Mouse (Mus musculus) intestine, postnatal 0 days (tissue): ENCODE measurements around the gene Igf1r. TPM values are rescaled to one million over a fixed set of nuclear protein-coding genes. Genes with fewer than 3 reads are reported as not detected.

Experiments used
- ATAC-seq: fragments of 200-750 bp; cut with Nextera tagmentation; 2 replicates; pipeline ENCODE4 v1.8.0; 2017; ENCODE audit warnings: mild to moderate bottlenecking, moderate TSS enrichment, moderate library complexity
- H3K27ac ChIP-seq: fragments of 300-500 bp; sonication (generic); 2 replicates; pipeline ENCODE4 v1.5.1; 2014; ENCODE audit warnings: mild to moderate bottlenecking, low read depth, low read length, moderate library complexity
- H3K27me3 ChIP-seq: fragments of 300-500 bp; sonication (generic); replicated peaks from 2 replicates; pipeline ENCODE4 v1.6.1; 2014; ENCODE audit warnings: low read length, mixed read lengths; ENCODE audit not compliant: control insufficient read depth, insufficient read depth
- H3K36me3 ChIP-seq: fragments of 300-500 bp; sonication (generic); 2 replicates; pipeline ENCODE4 v1.6.1; 2014; ENCODE audit warnings: mild to moderate bottlenecking, moderate library complexity; ENCODE audit not compliant: control insufficient read depth, insufficient read depth
- H3K4me1 ChIP-seq: fragments of 300-500 bp; sonication (generic); replicated peaks from 2 replicates; pipeline ENCODE4 v1.6.1; 2014; ENCODE audit warnings: antibody characterized with exemption, low read length, mixed read lengths; ENCODE audit not compliant: control insufficient read depth, insufficient read depth
- H3K4me2 ChIP-seq: fragments of 300-500 bp; sonication (generic); replicated peaks from 2 replicates; pipeline ENCODE4 v1.6.1; 2014; ENCODE audit warnings: low read depth, mild to moderate bottlenecking, moderate library complexity
- H3K4me3 ChIP-seq: fragments of 300-500 bp; sonication (generic); 2 replicates; pipeline ENCODE4 v1.5.1; 2014; ENCODE audit warnings: low read depth, low read length
- H3K9ac ChIP-seq: fragments of 300-500 bp; sonication (generic); 2 replicates; pipeline ENCODE4 v1.6.1; 2014; ENCODE audit warnings: mild to moderate bottlenecking, low read depth, low read length
- H3K9me3 ChIP-seq: fragments of 300-500 bp; sonication (generic); 2 replicates; pipeline ENCODE4 v1.6.1; 2016; ENCODE audit warnings: mixed run types; ENCODE audit not compliant: control insufficient read depth
- CTCF ChIP-seq: sonication (generic); IDR thresholded peaks from 2 replicates; pipeline ENCODE4 v1.5.1; 2016; ENCODE audit warnings: low read depth, mild to moderate bottlenecking, control low read depth, antibody characterized with exemption, moderate library complexity
- WGBS: fragments of 180-500 bp; shearing (Covaris S2); extraction: QIAGEN DNeasy Blood & Tissue Kit; methylation state at CpG from one replicate; pipeline ENCODE4 v1.1.7; 2014; 5-methylcytosine and 5-hydroxymethylcytosine counted together
- polyA plus RNA-seq: library from polyadenylated mRNA; unstranded; fragments of >200 nt; fragmentation: Nextera tagmentation; extraction: Ambion mirVana; gene quantifications from 2 replicates; pipeline ENCODE4 v1.2.1, GENCODE M21; 2015

The Igf1r gene
- polyA plus RNA-seq, 1 experiment from 2014 or later = 5.3 TPM

DNA sequence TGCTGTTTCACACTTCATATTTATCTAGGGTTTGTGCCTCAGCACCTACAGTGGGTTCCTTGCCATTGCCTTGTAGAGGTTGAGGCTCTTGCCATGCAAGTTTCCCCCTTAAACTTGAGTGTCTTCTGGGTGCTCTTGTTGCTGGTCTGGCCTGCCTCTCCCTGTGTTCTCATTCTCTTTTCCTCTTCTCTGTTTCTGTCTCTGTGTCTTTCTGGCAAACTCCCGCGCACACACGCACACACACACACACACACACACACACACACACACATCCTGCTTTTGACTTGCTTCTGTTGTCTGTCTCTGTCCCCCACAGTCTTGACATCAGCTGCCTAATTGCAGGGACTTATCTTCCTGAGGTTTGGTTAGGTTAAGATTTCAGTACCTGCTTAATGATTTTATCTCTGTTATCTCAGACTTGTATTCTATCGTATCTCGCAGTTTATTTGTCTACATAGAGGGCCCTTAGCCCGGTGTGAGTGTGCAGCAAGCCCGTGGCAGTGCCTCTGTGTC lies 41.8 kb downstream of the Igf1r start:
- Histone ChIP-seq H3K4me1 (0 out of 2 replicates have a peak, but pooled peaks cover 2% of the 10 kb centered on the region), H3K9ac (no peak overlapping the region), H3K27ac (no peak overlapping the region), H3K4me2 (no peak overlapping the region), H3K4me3 (no peak overlapping the region), H3K36me3 (no peaks in the 10 kb centered on the region), H3K9me3 (no peaks in the 10 kb centered on the region), H3K27me3 (no peaks in the 10 kb centered on the region)
- no peak for ATAC-seq
- 46% methylated on average over 7 of the region's 7 CpGs for WGBS
- TF ChIP-seq CTCF = no peak

DNA sequence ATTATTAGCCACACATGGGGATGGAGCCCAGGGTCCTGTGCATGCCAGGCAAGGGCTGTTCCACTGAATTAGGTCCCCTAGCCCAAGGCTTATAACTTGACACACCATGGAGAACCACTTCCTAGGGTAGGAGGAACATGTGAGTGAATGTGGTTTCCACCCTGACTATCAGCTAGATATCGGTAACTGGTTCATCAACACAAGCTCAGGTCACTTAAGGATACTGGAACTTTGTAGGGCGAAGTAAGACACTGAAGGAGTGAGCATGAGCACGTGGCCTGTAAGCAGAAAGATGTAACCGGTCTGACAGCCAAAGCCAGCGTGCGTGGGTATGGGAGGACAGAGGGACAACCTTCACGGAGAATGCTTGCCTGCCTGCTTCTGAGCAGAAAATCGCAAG lies 42.6 kb downstream of the Igf1r start:
- no peaks in the 10 kb centered on the region for H3K27me3 ChIP-seq
- 62% methylated on average over 8 of the region's 8 CpGs for WGBS
- no peak overlapping the region for H3K27ac ChIP-seq
- H3K4me1 ChIP-seq = 0 out of 2 replicates have a peak, but pooled peaks cover 2% of the 10 kb centered on the region
- H3K9me3 ChIP-seq = no peaks in the 10 kb centered on the region
- H3K4me3 ChIP-seq = no peak overlapping the region
- 0 out of 2 replicates have a peak, but pooled peaks have one; percentile 10 for ATAC-seq
- no peaks in the 10 kb centered on the region for H3K36me3 ChIP-seq
- TF ChIP-seq CTCF = no peak
- H3K4me2 ChIP-seq = no peak overlapping the region
- no peak overlapping the region for H3K9ac ChIP-seq

DNA sequence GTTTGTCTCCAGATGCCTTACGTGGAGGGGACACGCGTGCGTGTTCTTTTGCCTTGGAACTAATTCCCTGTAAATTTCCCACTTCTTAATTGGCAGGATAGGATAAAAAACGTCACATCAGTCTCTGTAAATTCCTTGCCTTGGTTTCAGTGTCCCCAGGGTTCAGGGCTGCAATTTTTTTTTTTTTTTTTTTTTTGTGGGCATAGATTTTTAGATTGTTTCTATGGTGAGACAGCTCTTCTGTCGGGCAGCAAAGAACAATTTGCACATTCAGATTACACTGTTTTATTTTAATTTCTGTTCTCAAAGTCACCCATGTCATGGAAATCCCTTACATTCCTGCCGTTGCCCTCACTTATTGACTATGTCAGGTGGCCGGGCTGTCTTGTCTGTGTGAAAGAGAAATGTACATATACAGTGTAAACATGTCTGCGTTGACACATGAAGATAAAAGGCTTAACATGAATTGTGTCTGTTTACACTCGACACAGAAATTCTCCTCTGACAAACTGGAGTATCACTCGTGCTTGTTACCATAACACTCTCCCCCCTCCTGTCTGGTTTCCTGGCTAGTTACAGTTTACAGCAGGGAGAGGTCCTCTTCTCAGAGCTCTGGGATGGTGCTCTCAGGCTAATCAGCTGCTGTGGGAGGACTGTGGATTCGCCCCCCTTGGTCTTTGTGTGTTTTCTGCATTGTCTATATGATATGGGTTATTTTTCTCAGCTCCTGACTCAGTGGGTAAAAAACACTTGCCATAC lies 43.8 kb downstream of the Igf1r start:
- Histone ChIP-seq H3K27ac (no peak overlapping the region), H3K4me1 (0 out of 2 replicates have a peak, but pooled peaks cover 2% of the 10 kb centered on the region), H3K36me3 (no peaks in the 10 kb centered on the region), H3K27me3 (no peaks in the 10 kb centered on the region), H3K4me2 (no peak overlapping the region), H3K4me3 (no peak overlapping the region), H3K9me3 (no peaks in the 10 kb centered on the region), H3K9ac (no peak overlapping the region)
- no peak for TF ChIP-seq CTCF
- ATAC-seq = no peak
- WGBS = 35% methylated on average over 12 of the region's 12 CpGs

DNA sequence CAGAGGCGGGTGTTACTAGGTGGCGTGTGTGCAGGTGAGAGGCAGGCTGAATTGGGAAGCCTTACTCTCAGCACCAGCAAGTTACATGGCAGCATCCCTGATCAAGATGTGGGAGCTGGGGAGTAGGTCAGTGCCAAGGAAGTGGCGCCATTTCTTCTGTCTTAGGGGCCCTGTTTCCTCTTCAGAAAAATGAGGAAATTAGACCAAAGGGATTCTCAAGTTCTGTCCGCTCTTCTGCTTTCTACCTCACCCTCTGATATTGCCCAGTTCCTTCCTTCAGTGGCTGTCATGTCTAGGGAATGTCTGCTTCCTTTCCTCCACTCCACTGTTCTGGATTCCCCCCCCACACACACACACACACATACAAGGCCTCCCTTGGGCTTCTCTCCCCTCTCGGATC lies 48.6 kb downstream of the Igf1r start:
- ATAC-seq = no peak
- WGBS = 84% methylated on average over 5 of the region's 5 CpGs
- no peak for TF ChIP-seq CTCF

GRCm38 (mm10) chr7:68006074-68006473 lies 53.4 kb downstream of the Igf1r start:
- no peak overlapping the region for H3K9ac ChIP-seq
- no peak for ATAC-seq
- H3K27me3 ChIP-seq = no peaks in the 10 kb centered on the region
- WGBS = 95% methylated on average over 7 of the region's 7 CpGs
- H3K4me2 ChIP-seq = no peak overlapping the region
- H3K4me1 ChIP-seq = no peaks in the 10 kb centered on the region
- no peaks in the 10 kb centered on the region for H3K9me3 ChIP-seq
- TF ChIP-seq CTCF = no peak
- peaks cover 10% of the 10 kb centered on the region; the same call in 1 of the 2 replicates for H3K36me3 ChIP-seq
- no peak overlapping the region for H3K27ac ChIP-seq
- H3K4me3 ChIP-seq = no peak overlapping the region

More for the DNA sequence above, 48.6 kb downstream of the Igf1r start:
- H3K9ac ChIP-seq = no peak overlapping the region
- H3K27ac ChIP-seq = no peak overlapping the region
- H3K9me3 ChIP-seq = no peaks in the 10 kb centered on the region
- H3K4me3 ChIP-seq = no peak overlapping the region
- H3K36me3 ChIP-seq = peaks cover 7% of the 10 kb centered on the region; the same call in 1 of the 2 replicates
- no peaks in the 10 kb centered on the region for H3K27me3 ChIP-seq
- 0 out of 2 replicates have a peak, but pooled peaks cover 2% of the 10 kb centered on the region for H3K4me1 ChIP-seq
- no peak overlapping the region for H3K4me2 ChIP-seq

DNA sequence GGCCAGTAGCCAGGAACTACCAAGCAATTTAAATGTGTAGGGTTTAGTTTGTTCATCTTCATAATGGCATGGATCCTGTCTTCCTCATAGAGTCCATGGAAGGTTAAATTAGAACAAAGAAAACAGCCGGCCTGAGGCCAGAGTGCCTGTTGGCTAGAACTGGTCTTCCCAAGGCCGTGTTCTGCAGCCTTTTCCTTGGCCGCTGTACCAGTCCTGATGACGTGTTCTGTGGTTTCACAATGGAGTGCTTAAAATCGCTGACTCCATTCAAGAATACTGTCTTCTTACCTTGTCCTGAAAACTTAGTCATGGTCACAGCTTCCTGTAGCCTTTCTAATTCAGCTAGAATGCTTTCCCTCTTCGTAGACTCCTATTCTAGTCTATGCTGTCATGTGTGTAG lies 53.9 kb downstream of the Igf1r start:
- H3K27ac ChIP-seq = no peak overlapping the region
- no peaks in the 10 kb centered on the region for H3K27me3 ChIP-seq
- TF ChIP-seq CTCF = no peak
- no peak overlapping the region for H3K9ac ChIP-seq
- ATAC-seq = no peak
- H3K4me1 ChIP-seq = no peaks in the 10 kb centered on the region
- H3K9me3 ChIP-seq = no peaks in the 10 kb centered on the region
- 82% methylated on average over 6 of the region's 6 CpGs for WGBS
- H3K36me3 ChIP-seq = peaks cover 10% of the 10 kb centered on the region; the same call in 1 of the 2 replicates
- no peak overlapping the region for H3K4me3 ChIP-seq
- H3K4me2 ChIP-seq = no peak overlapping the region
